9 mouse cellular contexts compared by ENCODE assay signal in genomic region chr12:80982326-80982725, GRCm38 (mm10). TPM values are rescaled to one million over a fixed set of nuclear protein-coding genes. Genes with fewer than 3 reads are reported as not detected.
DNase-seq lines count a peak whose midpoint lies in the region; ATAC-seq and TF ChIP-seq lines count a peak whose summit lies in the region.
"Had no signal": no experiment of that assay in that cellular context is flagged by ENCODE, and none has a peak within 500 bp of the region (broad histone marks: within the 10 kb centered on the region; RNA-seq: fewer than 3 reads in every experiment).

No protein-coding gene starts in this region.

- ATAC-seq in CD4-positive, CD25-positive, alpha-beta regulatory T cell, adult 4 months = no peak

- TF ChIP-seq POLR2A in MEL (IDR thresholded peaks at IDR 0.05; ENCODE audit: control insufficient read depth in 1 of 2, insufficient read depth in 1 of 2, low read depth in 1 of 2, low read length in 2 of 2, poor library complexity in 1 of 2) = no peak

- H3K27ac ChIP-seq in MEL (ENCODE audit: control insufficient read depth, low read depth, low read length) = no peak overlapping the region
- H3K27ac ChIP-seq: macrophage had no signal

- H3K4me3 ChIP-seq in MEL (ENCODE audit: control insufficient read depth in 1 of 2, insufficient read depth in 1 of 2, low read depth in 2 of 2, low read length in 2 of 2) = no peak overlapping the region

- peak; percentile 95 to 98 (median 98) for TF ChIP-seq CTCF in MEL (IDR thresholded peaks at IDR 0.05 in 2 of 3, conservative IDR thresholded peaks at IDR 0.05 in 1 of 3; ENCODE audit: control insufficient read depth in 1 of 3, insufficient read depth in 1 of 3, low read depth in 2 of 3, low read length in 3 of 3, poor library complexity in 1 of 3, severe bottlenecking in 1 of 3)

- DNase-seq in CD4-positive, CD25-positive, alpha-beta regulatory T cell, adult 2 months (ENCODE audit: low read depth, low spot score) = peak; percentile 71
- peak; percentile 71 for DNase-seq in MEL (ENCODE audit: low read depth, low spot score)
- DNase-seq in cerebellum, adult 11-12 months = peak; percentile 36
- peak; percentile 77 to 78 for DNase-seq in frontal cortex, postnatal 25 days (ENCODE audit: low spot score in 2 of 2)
- peak; percentile 65 to 87 for DNase-seq in layer of hippocampus, adult 18-20 months (ENCODE audit: low spot score in 2 of 2)
- peak; percentile 71 for DNase-seq in lung, postnatal 10 days
- DNase-seq in spleen, adult 12 weeks (ENCODE audit: low spot score) = peak; percentile 46

- H3K9ac ChIP-seq in MEL (ENCODE audit: control insufficient read depth, low read depth, low read length, poor library complexity, severe bottlenecking) = no peak overlapping the region

- H3K79me2 ChIP-seq in MEL (ENCODE audit: control insufficient read depth, insufficient read depth, low read length, poor library complexity) = no peaks in the 10 kb centered on the region

- no peaks in the 10 kb centered on the region for H3K27me3 ChIP-seq in MEL (ENCODE audit: control insufficient read depth in 1 of 2, insufficient read depth in 2 of 2, low read length in 2 of 2)

- peaks cover 0 to 3% of the 10 kb centered on the region in 2 experiments; a peak in 1 of 4 replicates for H3K4me1 ChIP-seq in MEL (ENCODE audit: control insufficient read depth in 1 of 2, insufficient read depth in 2 of 2, low read length in 2 of 2)

- no peak; the same call in none of the 2 replicates for TF ChIP-seq RAD21 in MEL (IDR thresholded peaks at IDR 0.05; ENCODE audit: low read depth, low read length)

- TF ChIP-seq EP300 in MEL (IDR thresholded peaks at IDR 0.05; ENCODE audit: low read depth in 1 of 2, low read length in 2 of 2) = no peak

- H3K36me3 ChIP-seq in MEL (ENCODE audit: control insufficient read depth in 1 of 2, insufficient read depth in 2 of 2, low read length in 2 of 2) = no peaks in the 10 kb centered on the region; a peak in 1 of 4 replicates

- H3K9me3 ChIP-seq in MEL (replicated peaks; ENCODE audit: insufficient read depth, low read length) = no peaks in the 10 kb centered on the region

TF ChIP-seq in MEL, 35 proteins besides CTCF, POLR2A, EP300 and RAD21:
- no peak for TF ChIP-seq NRF1 (IDR thresholded peaks at IDR 0.05; ENCODE audit: insufficient read depth, low read depth, low read length, poor library complexity, severe bottlenecking)
- no peak for TF ChIP-seq MEF2A (IDR thresholded peaks at IDR 0.05; ENCODE audit: extremely low read depth, insufficient replicate concordance, low read depth, low read length, poor library complexity, severe bottlenecking)
- TF ChIP-seq RCOR1 (IDR thresholded peaks at IDR 0.05; ENCODE audit: low read depth, low read length) = no peak
- TF ChIP-seq SMC3 (IDR thresholded peaks at IDR 0.05; ENCODE audit: low read depth, low read length) = peak; percentile 98
- no peak for TF ChIP-seq ZMIZ1 (IDR thresholded peaks at IDR 0.05; ENCODE audit: low read depth, low read length)
- peak; percentile 78; the same call in 1 of the 2 replicates for TF ChIP-seq MYC (IDR thresholded peaks at IDR 0.05; ENCODE audit: low read depth, low read length)
- TF ChIP-seq ZC3H11A (IDR thresholded peaks at IDR 0.05; ENCODE audit: low read depth, low read length) = peak; percentile 98
- TF ChIP-seq KAT2A (conservative IDR thresholded peaks at IDR 0.05; ENCODE audit: low read depth, low read length) = no peak

RNA-seq across cellular contexts. Expression of gene Slc10a1, which starts 13.8 kb away (rescaled TPM):
- polyA plus RNA-seq in CD4-positive, CD25-positive, alpha-beta regulatory T cell, adult 4 months (2017; shearing (Covaris generic)) = 1 to 10 TPM; 1.2 TPM
- total RNA-seq in MEL (2012; rRNA removed) = 0.12 TPM in 1 of 2 replicates, not detected in the other
- under 1 TPM in 1 of 2 experiments, not detected in 1; 0.18 TPM for polyA plus RNA-seq in MEL (2012; ENCODE audit: insufficient read depth in 1 of 2, insufficient read length in 2 of 2, low read depth in 1 of 2, low replicate concordance in 2 of 2, missing spikeins in 1 of 2)
- not detected for total RNA-seq in layer of hippocampus, adult 18-20 months (2021)
- polyA plus RNA-seq: macrophage had no signal

RNA-seq across cellular contexts. Expression of gene Srsf5, which starts 37.0 kb away (rescaled TPM):
- polyA plus RNA-seq in CD4-positive, CD25-positive, alpha-beta regulatory T cell, adult 4 months (2017; shearing (Covaris generic)) = 100 to 1,000 TPM; 520 to 757 TPM
- 401 and 419 TPM in 2 replicates for total RNA-seq in MEL (2012; rRNA removed)
- polyA plus RNA-seq in MEL (2012; ENCODE audit: insufficient read depth in 1 of 2, insufficient read length in 2 of 2, low read depth in 1 of 2, low replicate concordance in 2 of 2, missing spikeins in 1 of 2) = 100 to 1,000 TPM; 276 to 460 TPM
- total RNA-seq in layer of hippocampus, adult 18-20 months (2021) = 100 to 1,000 TPM; 278 to 306 TPM

RNA-seq across cellular contexts. Expression of gene Smoc1, which starts 44.3 kb away (rescaled TPM):
- under 1 TPM; 0.51 to 0.61 TPM for polyA plus RNA-seq in CD4-positive, CD25-positive, alpha-beta regulatory T cell, adult 4 months (2017; shearing (Covaris generic))
- total RNA-seq in MEL (2012; rRNA removed) = 18.8 and 22.4 TPM in 2 replicates
- polyA plus RNA-seq in MEL (2012; ENCODE audit: insufficient read depth in 1 of 2, insufficient read length in 2 of 2, low read depth in 1 of 2, low replicate concordance in 2 of 2, missing spikeins in 1 of 2) = 10 to 100 TPM in 1 of 2 experiments, not detected in 1; 23.3 TPM
- total RNA-seq in layer of hippocampus, adult 18-20 months (2021) = 10 to 100 TPM in 1 of 2 experiments, 1 to 10 TPM in 1; 9.6 to 11.4 TPM
